Mouse (Mus musculus) thymus, adult 18-20 months (tissue): ENCODE data around the gene Nr4a1.

Experiments
- DNase-seq, 2 experiments: peaks; one replicate each; pipeline ENCODE4 v3.0.0; 2022; ENCODE audit warnings: mixed read lengths in 2 of 2

The Nr4a1 gene

DNA sequence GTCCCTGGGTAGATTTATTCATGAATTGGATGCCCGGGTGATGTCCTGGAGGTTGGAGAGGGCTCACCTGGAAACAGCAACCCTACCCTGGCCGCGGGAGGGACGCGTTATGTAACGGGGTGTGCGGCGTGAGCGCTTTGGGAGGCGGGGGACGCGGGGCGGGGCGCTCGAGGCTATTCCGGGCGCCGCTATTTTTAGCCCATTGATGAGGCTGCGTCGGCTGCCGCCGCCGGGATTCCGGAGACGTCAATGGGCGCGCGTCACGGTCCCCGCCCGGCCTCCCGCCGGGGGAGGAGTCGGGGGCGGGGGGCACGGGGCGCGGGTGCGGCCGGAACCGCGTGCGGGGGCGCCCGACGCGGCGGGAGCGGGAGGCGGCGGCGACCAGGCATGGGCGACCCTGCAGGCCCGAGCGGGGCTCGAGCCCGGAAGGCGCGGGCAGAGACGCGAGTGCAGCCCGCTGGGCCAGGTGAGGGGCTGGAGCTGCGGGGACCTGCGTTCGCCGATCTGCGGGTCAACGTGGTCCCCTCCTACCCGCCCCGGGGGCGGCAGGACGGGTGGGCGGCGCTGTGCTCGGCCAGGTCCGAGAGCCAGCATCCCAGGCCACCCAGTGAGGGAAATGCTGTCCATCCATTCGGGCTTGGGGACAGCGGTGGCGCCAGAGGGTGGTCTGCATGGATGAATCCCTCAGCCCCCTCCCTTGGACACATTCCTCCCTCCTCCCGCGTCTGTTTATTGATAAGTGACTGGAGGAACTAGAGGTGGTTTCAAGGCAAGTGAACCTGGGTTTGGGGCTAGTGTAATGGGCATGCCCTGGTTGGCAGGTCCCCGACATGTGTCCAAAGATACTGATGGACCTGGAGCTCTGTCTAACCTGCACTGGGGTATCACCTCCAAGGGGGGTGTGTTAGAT, at the start of gene Nr4a1:
Gene Nr4a1, plus strand, starts transcription at position 384 of the 910 bp plus-strand sequence.
- peak; percentile 60 to 71 for DNase-seq

GRCm38 (mm10) chr15:101204781-101205180, 49.3 kb upstream of the Nr4a1 start:
- DNase-seq = no peak

GRCm38 (mm10) chr15:101210228-101210627, 43.8 kb upstream of the Nr4a1 start:
- DNase-seq = no peak

- DNase-seq = no peak
Measured at GRCm38 (mm10) chr15:101210998-101211613, 43.0 kb upstream of the Nr4a1 start.

DNA sequence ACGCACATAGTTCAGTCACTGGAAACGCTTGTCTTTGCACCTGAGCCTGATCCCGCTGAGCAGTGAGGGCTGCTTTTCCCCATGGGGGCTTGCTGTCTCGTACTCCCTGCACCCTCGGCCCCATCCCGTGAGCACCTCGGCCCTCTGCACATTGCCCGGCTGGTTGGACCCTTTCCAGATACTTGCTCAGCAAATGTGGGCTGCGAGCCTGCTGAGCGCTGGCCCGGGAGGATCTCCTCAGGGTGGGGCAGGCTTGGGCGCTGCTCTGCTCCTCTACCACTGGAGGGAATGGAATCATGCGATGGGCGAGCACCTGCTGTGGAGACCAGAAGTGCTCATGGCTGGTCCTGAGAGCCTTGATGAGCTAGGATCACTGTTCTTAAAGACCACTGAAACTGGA, 41.6 kb upstream of the Nr4a1 start:
- no peak for DNase-seq

DNA sequence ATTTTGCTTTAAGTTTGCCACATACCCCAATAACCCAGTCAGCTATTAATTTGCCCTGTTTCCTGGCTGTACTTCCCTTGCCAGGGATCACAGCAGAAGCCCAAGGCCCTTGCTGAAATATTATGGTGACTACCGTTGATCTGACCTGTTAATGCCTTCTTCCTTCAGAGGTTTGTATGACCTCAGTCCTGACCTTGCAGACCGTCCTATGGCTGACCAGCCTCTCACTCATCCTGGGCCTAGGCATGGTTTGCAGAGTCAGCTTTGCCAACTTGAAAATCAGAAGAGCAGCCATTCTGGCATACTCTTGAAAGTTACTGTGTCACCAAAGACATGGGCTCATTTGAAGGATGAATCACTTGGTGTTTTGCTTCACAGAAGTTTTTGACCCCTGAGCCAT, 38.9 kb upstream of the Nr4a1 start:
- DNase-seq = no peak

DNA sequence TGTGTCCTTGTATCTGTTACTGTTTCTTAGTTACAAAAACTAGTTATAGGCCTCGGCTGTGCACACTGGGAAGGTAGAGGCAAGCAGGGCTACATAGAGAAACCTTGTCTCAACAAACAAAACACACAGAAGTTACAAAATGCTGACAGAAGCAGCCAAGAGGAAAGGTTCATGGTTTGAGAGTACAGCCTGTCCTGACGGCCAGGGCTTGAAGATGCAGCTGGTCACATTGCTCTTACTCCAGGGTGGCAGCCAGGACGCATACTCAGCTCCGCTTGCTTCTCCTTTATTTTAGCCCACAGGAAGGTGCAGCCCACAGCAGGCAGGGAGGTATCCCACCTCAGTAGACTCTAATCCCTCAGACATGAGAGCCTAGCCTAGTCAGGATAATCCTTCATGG, 38.0 kb upstream of the Nr4a1 start:
- DNase-seq = no peak

DNA sequence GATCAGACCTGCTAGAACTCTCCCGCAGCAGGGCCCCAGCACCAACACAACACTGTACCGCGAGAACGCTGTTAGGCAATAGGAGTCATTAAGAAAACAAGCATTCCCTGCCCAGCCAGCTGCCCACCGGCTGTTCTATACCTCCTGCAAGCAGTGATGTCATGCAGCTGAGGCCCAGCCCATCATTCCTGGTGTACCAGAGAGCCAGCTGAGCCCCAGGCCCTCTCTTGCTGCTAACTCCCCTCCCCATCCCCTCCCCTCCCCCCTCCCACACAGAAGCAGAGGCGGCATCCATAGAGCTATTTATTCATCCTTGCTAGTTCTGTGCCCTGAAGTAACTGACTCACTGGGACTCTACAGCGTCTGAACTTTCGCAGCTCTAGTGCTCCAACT, 33.2 kb upstream of the Nr4a1 start:
- no peak for DNase-seq

DNA sequence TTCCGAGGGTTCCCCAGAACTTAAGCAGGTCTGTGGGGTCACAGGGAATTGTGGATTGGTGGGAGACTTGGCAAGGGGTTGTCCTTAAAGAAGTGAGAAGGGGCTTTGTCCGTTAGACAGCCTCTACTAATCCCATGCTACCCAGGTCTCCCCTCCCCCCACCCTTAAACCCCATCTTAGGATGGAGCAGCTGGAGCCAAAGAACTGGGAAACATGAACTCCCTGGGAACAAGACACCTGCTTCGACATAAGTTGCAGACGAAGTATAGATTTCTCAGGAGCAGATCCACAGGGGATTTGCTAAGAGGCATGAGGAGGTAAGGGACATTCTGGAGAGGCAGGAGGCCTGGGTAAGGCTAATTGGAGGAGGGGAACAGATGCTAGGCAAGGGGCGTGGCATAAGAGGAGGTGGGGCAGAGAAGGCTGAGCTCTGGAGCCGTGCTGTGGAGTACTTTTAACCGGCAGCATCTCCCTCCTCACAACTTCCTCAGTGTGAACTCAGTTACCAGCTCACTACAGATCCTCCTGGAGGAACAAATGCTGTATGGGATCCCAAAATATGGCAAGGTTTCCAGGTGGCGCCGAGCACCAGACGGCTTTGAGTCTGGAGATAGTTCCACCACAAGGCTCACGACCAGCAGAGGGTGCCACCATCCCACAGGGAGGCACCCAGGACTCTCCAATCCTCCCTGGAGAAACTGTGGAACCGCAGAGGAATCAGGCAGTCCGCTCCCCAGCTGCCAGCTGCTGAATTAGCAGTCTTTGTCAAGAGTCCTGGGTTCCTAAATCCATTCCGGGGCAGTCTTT, 32.6 kb upstream of the Nr4a1 start:
- peak; percentile 51 to 59 for DNase-seq

DNA sequence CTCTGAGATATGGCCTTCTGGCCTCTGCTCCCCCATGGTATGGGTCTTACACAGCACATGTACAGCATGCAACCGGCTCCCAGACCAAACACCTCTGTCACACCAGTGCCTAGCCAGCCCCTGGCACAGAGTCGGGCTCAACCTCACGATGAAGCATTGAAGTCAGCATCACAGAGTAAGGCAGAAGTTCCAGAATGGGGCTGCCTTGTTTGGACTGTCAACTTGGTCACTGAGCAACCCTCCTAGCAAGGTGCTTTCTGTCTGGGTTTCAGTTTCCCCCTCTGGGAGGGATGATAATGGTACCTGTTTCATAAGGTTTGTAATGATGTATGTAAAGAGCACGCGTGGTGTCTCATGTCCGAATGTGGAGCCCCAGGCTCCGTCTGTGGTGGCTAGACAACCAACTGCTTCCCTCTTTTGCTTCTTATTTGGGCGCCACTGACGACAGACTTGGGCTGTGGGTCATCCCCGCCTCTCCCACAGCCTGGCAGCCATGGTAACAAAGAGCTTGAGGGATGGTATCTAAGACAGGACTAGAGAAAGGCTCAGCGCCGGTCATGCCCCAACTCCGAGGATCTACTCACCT, 31.1 kb upstream of the Nr4a1 start:
- DNase-seq = no peak

DNA sequence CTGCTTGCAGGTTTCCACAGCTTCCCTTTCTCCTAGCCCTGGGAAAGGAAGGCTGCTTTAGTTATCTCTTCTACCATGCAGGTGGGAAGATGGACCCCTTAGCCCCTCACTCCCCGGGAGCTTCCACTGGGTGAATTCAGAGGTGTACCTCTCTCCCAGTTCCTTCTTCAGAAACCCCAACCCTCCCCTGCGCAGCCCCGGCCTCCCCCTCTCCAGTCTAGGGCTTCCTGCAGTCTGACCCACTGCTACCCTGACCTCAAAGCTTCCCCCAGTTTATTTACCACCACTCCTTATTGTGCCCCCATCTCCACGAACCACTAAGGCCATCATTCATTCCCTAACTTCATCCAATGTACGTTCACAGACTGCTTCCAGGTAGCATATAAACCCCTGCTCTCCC, 30.5 kb upstream of the Nr4a1 start:
- no peak for DNase-seq

DNA sequence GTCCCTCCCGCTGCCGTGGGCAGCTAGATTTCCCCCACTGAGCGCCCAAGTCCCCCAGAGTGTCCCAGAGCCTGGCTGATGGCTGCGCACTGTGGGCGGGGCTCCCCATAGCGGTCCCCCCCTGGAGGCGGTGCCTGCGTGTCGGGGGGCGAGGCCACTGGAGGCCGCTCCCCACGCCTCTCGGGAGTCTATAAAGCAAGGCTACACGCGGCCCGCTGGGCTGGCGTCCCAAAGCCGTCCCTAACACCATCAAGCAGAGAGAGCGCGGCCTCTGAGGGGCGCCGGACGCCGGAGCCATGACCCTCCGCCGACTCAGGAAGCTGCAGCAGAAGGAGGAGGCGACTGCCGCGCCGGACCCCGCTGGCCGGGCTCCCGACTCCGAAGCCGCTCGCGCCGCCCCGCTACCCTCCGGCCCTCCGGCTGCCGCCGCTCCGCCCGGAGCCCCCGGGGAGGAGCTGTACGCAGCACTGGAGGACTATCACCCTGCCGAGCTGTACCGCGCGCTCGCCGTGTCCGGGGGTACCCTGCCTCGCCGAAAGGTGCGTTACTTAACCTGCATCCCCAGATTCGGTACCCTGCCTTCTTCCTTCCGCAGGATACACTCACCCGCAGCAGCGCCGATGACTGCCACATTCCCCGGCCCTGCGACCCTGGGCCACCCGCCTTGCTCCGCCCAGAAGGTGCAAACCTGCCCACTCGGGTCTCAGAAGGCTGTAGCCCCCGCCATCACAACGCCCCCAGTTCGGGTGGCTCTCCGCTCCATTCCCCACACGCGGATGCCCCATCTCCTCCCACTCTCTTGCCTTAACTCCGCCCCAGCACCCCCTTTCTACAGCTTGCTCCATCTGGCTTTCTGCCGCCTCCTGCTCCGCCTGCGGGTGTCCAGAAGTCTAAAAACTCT, 29.8 kb upstream of the Nr4a1 start, which contains the start of gene Grasp:
Gene Grasp, plus strand, starts transcription at position 183 of the 901 bp plus-strand sequence.
- peak; percentile 66 to 71 for DNase-seq

GRCm38 (mm10) chr15:101224977-101225376, 29.1 kb upstream of the Nr4a1 start:
- DNase-seq = no peak

GRCm38 (mm10) chr15:101227971-101228370, 26.1 kb upstream of the Nr4a1 start:
- no peak for DNase-seq

- no peak for DNase-seq
Measured at GRCm38 (mm10) chr15:101228866-101229590, 25.0 kb upstream of the Nr4a1 start.

DNA sequence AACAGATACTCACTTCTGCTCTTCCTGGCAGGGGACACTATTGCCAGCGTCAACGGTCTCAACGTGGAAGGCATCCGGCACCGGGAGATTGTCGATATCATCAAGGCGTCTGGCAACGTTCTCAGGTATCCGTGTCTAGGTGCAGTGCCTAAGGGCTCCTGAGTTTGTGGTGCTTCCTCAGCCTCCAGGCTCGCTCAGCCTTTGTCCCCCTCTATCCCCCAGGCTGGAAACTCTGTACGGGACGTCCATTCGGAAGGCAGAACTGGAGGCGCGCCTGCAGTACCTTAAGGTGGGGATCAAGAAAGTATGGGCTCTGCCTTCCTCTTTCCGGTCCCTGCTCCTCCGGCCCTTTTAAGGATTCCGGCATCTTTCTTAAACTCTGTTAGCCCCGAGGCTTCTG, 23.6 kb upstream of the Nr4a1 start:
- DNase-seq = no peak

GRCm38 (mm10) chr15:101230995-101231647, 22.9 kb upstream of the Nr4a1 start:
- DNase-seq = no peak

GRCm38 (mm10) chr15:101231648-101232180, 22.4 kb upstream of the Nr4a1 start:
- DNase-seq = no peak

- DNase-seq = no peak
Measured at GRCm38 (mm10) chr15:101232607-101233006, 21.5 kb upstream of the Nr4a1 start.

DNA sequence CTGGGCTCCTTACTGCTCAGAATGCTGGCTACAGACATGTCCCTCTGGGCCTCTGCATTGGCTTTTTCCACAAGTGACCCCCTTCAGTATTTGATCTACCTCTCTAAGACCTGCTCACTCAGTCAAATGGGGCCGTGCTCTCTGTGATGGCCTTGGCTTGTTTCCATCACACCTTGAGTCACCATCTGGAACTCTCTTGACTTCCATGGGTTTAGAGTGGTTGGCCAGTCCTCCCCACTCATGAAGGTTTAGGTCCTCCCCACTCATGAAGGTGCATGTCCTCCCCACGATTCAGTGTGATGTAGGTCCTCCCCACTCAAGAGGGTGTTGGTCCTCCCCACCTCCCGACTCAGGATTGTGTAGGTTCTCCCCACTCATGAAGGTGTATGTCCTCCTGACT, 20.9 kb upstream of the Nr4a1 start:
- DNase-seq = no peak
